Mouse (Mus musculus): ENCODE data around the gene Trappc1. TPM values are rescaled to one million over a fixed set of nuclear protein-coding genes. Genes with fewer than 3 reads are reported as not detected.
A peak's percentile ranks its signal among the peaks of the same experiment; 100 is the strongest.

The Trappc1 gene
- polyA plus RNA-seq, 1 experiment = 109 TPM

- peaks cover 18% of the 10 kb centered on the region for H3K4me1 ChIP-seq (ENCODE audit: control insufficient read depth, insufficient read depth, low read length)
- peak overlapping the region; percentile 92 for H3K27ac ChIP-seq (ENCODE audit: insufficient read depth, low read depth, low read length)
- peak overlapping the region; percentile 78 for H3K4me3 ChIP-seq (ENCODE audit: insufficient read depth, low read length)
- TF ChIP-seq POLR2A (IDR thresholded peaks at IDR 0.05; ENCODE audit: borderline replicate concordance, low read depth, low read length) (no peak), CTCF (IDR thresholded peaks at IDR 0.05; ENCODE audit: low read depth, low read length) (no peak)
Measured at GRCm38 (mm10) chr11:69367616-69368355, 44.0 kb downstream of the Trappc1 start.

DNA sequence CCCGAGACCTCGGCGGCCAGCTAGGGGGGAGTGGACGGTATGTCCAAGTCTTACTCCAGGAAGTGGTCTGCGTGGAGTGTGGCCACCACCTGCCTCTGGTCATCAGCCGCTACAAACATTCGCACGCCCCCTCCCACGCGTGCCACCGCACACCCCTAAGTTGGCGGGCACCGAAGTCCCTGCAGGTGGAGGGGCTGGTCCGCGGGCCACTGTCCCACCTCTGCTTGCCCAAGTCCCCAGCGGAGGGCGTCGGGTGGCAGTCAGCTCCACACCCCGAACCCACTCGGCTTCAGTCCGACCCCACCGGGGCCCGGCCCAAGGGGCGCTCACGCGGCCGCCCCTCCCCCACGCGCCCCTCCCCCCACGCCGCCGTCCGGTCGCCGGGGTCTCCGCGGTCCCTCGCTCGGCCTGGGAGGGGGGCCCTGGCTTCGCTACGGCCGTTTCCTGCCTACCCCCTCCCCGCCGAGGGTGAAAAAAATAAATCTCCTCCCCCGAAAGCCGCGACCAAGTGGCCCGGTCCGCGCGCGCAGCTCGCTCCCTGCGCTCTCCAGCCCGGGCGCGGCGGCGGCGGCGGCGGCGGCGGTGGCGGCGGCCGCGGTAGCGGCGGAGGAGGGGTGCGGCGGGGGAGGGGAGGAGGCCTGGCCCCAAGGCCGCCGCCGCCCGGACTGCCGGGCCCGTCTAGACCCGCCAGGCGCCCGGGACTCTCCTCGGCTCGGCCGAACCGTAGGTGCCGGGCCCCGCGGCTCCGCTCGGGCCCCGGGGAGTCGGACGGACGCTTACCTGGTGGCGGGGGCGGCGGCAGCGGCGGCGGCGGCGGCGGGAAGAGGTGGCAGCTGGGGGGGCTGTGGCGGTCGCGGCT, 44.8 kb downstream of the Trappc1 start:
- Histone ChIP-seq H3K4me3 (ENCODE audit: insufficient read depth, low read length) (peak overlapping the region; percentile 78), H3K27ac (ENCODE audit: insufficient read depth, low read depth, low read length) (peak overlapping the region; percentile 92), H3K4me1 (ENCODE audit: control insufficient read depth, insufficient read depth, low read length) (peaks cover 18% of the 10 kb centered on the region)
- TF ChIP-seq CTCF (IDR thresholded peaks at IDR 0.05; ENCODE audit: low read depth, low read length) (no peak), POLR2A (IDR thresholded peaks at IDR 0.05; ENCODE audit: borderline replicate concordance, low read depth, low read length) (no peak)

DNA sequence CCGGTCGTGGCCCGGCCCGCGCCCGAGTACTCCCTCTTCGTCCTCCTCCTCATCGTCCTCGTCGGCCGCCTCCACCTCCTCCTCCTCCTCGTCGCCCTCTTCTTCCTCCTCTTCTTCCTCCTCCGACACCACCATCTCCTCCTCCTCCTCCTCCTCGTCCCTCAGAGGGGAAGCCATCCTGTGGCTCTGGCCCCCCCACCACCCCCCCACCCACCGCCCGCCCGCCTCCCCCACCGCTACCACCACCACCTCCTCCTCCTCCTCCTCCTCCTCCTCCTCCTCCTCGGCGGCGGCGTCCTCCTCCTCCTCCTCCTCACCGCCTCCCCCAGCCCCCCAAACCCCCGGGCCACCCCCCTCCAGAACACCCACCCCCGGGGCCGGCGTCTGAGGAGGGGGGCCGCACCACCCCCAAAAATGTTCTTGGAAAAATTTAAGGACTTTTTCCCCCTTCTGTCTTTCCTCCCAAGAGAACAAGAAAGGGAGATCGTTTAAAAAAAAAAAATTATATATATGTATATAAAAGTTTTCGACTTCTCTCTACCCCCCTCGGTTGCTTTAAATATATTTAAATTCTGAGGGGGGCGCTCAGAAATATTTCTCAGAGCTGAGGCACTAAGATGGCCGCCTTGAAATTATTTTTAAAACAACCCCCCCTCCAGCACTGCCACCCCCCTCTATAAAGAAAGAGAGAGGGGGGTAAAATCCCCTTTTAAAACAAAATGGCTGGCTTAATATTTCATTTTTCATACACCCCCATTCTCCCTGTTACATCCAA, 45.6 kb downstream of the Trappc1 start, which contains the start of gene Chd3:
Gene Chd3, minus strand, starts transcription at position 192 of the 775 bp plus-strand sequence.
- Histone ChIP-seq H3K4me3 (ENCODE audit: insufficient read depth, low read length) (peak within 1 kb of the TSS; percentile 78), H3K4me1 (ENCODE audit: control insufficient read depth, insufficient read depth, low read length) (peaks cover 15% of the 10 kb centered on the region), H3K27ac (ENCODE audit: insufficient read depth, low read depth, low read length) (peak within 1 kb of the TSS; percentile 92)
- no peak for TF ChIP-seq POLR2A (IDR thresholded peaks at IDR 0.05; ENCODE audit: borderline replicate concordance, low read depth, low read length)

DNA sequence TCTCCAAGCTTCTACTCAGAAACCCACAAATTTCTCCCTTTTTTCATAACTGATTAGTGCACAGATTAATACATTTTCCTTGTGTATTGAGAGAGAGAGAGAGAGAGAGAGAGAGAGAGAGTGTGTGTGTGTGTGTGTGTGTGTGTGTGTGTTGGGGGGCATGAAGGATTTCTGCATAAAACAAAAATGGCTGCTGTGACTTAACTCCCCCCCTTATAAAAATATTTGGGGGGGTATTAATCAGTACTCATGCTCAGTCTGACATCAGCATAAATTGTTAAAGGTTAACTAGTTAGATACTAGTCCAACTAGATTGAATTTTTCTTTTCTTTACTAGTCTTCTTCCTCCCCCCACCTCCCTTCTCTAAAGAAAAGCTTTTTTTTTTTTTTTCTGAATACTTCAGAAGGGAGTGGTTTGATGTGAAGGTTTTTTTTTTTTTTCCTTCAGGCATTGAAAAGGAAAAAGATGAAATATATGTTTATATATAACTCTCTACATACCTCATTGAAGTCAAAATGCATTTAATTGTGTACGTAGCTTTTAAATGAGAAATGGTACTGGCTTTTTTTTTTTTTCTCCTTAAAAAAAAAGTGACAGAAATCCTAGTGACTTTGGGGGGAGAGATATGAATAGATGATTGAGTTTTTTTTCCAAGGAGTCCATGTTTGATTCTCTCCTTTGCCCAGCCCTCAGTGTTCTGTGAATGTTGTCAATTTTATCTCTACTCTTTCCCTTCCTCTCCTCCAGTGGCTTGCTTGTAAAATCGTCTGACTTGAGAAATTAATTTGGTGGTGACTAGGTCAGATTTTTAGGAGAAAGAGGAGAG, 46.4 kb downstream of the Trappc1 start:
- Histone ChIP-seq H3K4me3 (ENCODE audit: insufficient read depth, low read length) (no peak overlapping the region), H3K4me1 (ENCODE audit: control insufficient read depth, insufficient read depth, low read length) (peaks cover 8% of the 10 kb centered on the region)

GRCm38 (mm10) chr11:69370817-69371215, 47.0 kb downstream of the Trappc1 start:
- no peak for TF ChIP-seq POLR2A (IDR thresholded peaks at IDR 0.05; ENCODE audit: borderline replicate concordance, low read depth, low read length)
- TF ChIP-seq CTCF (IDR thresholded peaks at IDR 0.05; ENCODE audit: low read depth, low read length) = no peak
- no peak overlapping the region for H3K4me3 ChIP-seq (ENCODE audit: insufficient read depth, low read length)
- H3K27ac ChIP-seq (ENCODE audit: insufficient read depth, low read depth, low read length) = no peak overlapping the region
- H3K4me1 ChIP-seq (ENCODE audit: control insufficient read depth, insufficient read depth, low read length) = peaks cover 3% of the 10 kb centered on the region

More for the DNA sequence above, 46.4 kb downstream of the Trappc1 start:
- TF ChIP-seq POLR2A (IDR thresholded peaks at IDR 0.05; ENCODE audit: borderline replicate concordance, low read depth, low read length) (no peak), CTCF (IDR thresholded peaks at IDR 0.05; ENCODE audit: low read depth, low read length) (no peak)
- H3K27ac ChIP-seq (ENCODE audit: insufficient read depth, low read depth, low read length) = no peak overlapping the region

DNA sequence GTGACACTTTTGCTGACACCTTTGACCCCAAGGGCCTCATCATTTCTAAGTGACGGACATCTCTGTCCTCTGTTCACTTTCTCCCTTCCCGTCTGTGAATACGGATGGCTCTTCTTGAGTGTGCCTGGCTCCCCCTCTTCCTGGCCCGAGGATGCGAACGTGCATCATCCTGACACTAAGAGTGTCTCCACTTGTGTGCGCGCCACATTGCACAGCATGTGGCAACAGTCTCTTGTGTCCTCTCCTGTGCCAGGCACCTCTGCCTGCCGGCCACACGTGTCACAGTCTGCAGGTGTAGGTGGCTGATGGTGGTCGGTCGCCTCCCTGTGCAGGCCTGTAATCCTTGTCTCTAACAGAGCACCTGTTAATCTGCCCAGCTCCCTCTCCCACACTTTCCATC, 47.8 kb downstream of the Trappc1 start:
- Histone ChIP-seq H3K27ac (ENCODE audit: insufficient read depth, low read depth, low read length) (no peak overlapping the region), H3K4me1 (ENCODE audit: control insufficient read depth, insufficient read depth, low read length) (peaks cover 2% of the 10 kb centered on the region; the same call in 1 of the 2 replicates), H3K4me3 (ENCODE audit: insufficient read depth, low read length) (no peak overlapping the region)
- TF ChIP-seq POLR2A (IDR thresholded peaks at IDR 0.05; ENCODE audit: borderline replicate concordance, low read depth, low read length) = no peak
- no peak for TF ChIP-seq CTCF (IDR thresholded peaks at IDR 0.05; ENCODE audit: low read depth, low read length)

- Histone ChIP-seq H3K27ac (ENCODE audit: insufficient read depth, low read depth, low read length) (no peak overlapping the region), H3K4me1 (ENCODE audit: control insufficient read depth, insufficient read depth, low read length) (peaks cover 2% of the 10 kb centered on the region; the same call in 1 of the 2 replicates), H3K4me3 (ENCODE audit: insufficient read depth, low read length) (no peak overlapping the region)
- TF ChIP-seq POLR2A (IDR thresholded peaks at IDR 0.05; ENCODE audit: borderline replicate concordance, low read depth, low read length) = no peak
- no peak for TF ChIP-seq CTCF (IDR thresholded peaks at IDR 0.05; ENCODE audit: low read depth, low read length)
Measured at GRCm38 (mm10) chr11:69372056-69372779, 48.4 kb downstream of the Trappc1 start.

DNA sequence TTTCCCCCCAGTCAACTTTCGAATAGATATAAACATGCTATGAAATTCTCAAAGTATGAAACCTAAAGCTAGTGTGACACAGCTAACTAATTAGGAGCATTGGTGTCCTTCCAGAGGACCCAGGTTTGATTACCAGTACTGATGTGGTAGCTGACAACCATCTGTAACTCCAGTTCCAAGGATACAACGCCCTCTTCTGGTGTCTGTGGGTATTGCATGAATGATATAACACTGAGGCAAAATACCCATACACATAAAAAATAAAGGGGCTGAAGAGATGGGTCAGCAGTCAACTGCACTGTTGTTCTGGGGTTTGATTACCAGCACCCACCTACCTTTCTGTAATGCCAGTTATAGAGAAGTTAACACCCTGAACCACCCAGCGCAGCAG, 49.0 kb downstream of the Trappc1 start:
- Histone ChIP-seq H3K4me1 (ENCODE audit: control insufficient read depth, insufficient read depth, low read length) (peaks cover 2% of the 10 kb centered on the region; the same call in 1 of the 2 replicates), H3K27ac (ENCODE audit: insufficient read depth, low read depth, low read length) (no peak overlapping the region), H3K4me3 (ENCODE audit: insufficient read depth, low read length) (no peak overlapping the region)
- no peak for TF ChIP-seq CTCF (IDR thresholded peaks at IDR 0.05; ENCODE audit: low read depth, low read length)
- TF ChIP-seq POLR2A (IDR thresholded peaks at IDR 0.05; ENCODE audit: borderline replicate concordance, low read depth, low read length) = no peak

All from bone marrow macrophage, adult 2 months (primary cell).